ENCODE assay signal across 15 mouse cellular contexts in the genomic region with DNA sequence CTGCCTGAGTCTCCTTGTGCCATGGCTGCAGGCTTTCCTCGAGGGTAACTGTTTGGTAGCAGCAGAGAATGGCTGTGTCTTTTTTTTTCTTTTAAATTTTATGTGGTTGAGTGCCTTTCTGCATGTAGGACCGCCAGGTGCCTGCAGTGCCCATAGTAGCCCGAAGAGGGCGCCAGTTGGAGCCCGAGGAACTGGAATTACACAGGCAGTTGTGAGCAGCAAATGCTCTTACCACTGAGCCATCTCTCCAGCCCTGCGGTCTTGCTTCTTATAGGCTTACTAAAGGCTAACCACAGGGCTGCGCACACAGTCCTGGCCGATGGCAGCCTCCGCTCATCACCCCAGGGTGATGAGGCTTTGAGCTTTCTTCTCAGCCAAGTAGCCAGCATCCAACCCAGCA. TPM values are rescaled to one million over a fixed set of nuclear protein-coding genes. Genes with fewer than 3 reads are reported as not detected.
DNase-seq lines count a peak whose midpoint lies in the region; ATAC-seq and TF ChIP-seq lines count a peak whose summit lies in the region.
"Had no signal": no experiment of that assay in that cellular context is flagged by ENCODE, and none has a peak within 500 bp of the region (broad histone marks: within the 10 kb centered on the region; RNA-seq: fewer than 3 reads in every experiment).

No protein-coding gene starts in this region.

- no peaks in the 10 kb centered on the region for H3K36me3 ChIP-seq in liver, adult 2 months (ENCODE audit: control insufficient read depth, insufficient read depth, low read length)
- H3K36me3 ChIP-seq in liver, embryonic 12.5 days, result no peaks in the 10 kb centered on the region
- H3K36me3 ChIP-seq in splenic B cell, adult 2 months (ENCODE audit: control insufficient read depth, insufficient read depth, low read length, poor library complexity, severe bottlenecking), result no peaks in the 10 kb centered on the region
- H3K36me3 ChIP-seq: intestine, embryonic 15.5 days; midbrain, embryonic 15.5 days had no signal

- no peaks in the 10 kb centered on the region for H3K79me2 ChIP-seq in liver, adult 2 months (ENCODE audit: control insufficient read depth, insufficient read depth, low read length)

- peak; percentile 29; the same call in 1 of the 2 replicates for TF ChIP-seq CTCF in liver, adult 2 months (IDR thresholded peaks at IDR 0.05; ENCODE audit: low read depth, low read length)

- no peak for ATAC-seq in liver, embryonic 12.5 days
- no peak for ATAC-seq in frontal cortex, adult (ENCODE audit: low TSS enrichment)
- ATAC-seq: intestine, embryonic 15.5 days; midbrain, embryonic 15.5 days had no signal

- no peak overlapping the region for H3K27ac ChIP-seq in liver, adult 2 months (replicated peaks; ENCODE audit: insufficient read depth, low read depth, low read length)
- H3K27ac ChIP-seq in liver, embryonic 12.5 days, result no peak overlapping the region
- H3K27ac ChIP-seq: intestine, embryonic 15.5 days; left cerebral cortex, adult 2 months; midbrain, embryonic 15.5 days had no signal

- no peaks in the 10 kb centered on the region for H3K4me1 ChIP-seq in liver, adult 2 months (ENCODE audit: control insufficient read depth, insufficient read depth, low read length)
- 0 out of 2 replicates have a peak, but pooled peaks cover 9% of the 10 kb centered on the region for H3K4me1 ChIP-seq in liver, embryonic 12.5 days
- H3K4me1 ChIP-seq: midbrain, embryonic 15.5 days had no signal

- WGBS in liver, adult 2 months, result 77% methylated on average over 9 of the region's 9 CpGs
- 63% methylated on average over 9 of the region's 9 CpGs for WGBS in liver, embryonic 12.5 days (ENCODE audit: insufficient replicate concordance)

- no peaks in the 10 kb centered on the region for H3K27me3 ChIP-seq in liver, adult 2 months (ENCODE audit: control insufficient read depth, insufficient read depth, low read length)
- H3K27me3 ChIP-seq in liver, embryonic 12.5 days (replicated peaks), result no peaks in the 10 kb centered on the region
- no peaks in the 10 kb centered on the region for H3K27me3 ChIP-seq in splenic B cell, adult 2 months (ENCODE audit: control insufficient read depth, insufficient read depth, low read length, poor library complexity, severe bottlenecking)
- H3K27me3 ChIP-seq: intestine, embryonic 15.5 days; midbrain, embryonic 15.5 days had no signal

- DNase-seq in liver, adult 2 months (ENCODE audit: extremely low read depth, low read depth, low spot score), result no peak
- peak; percentile 42 to 49 for DNase-seq in CD8-positive naive resting alpha-beta T cell, adult 2 months (ENCODE audit: low read depth in 2 of 2, low spot score in 2 of 2)
- DNase-seq in ZHBTc4 (ENCODE audit: low read depth, low spot score), result peak; percentile 89
- peak; percentile 55 for DNase-seq in splenic B cell, adult 2 months (ENCODE audit: low read depth, low spot score)
- DNase-seq in kidney, postnatal 14 days, result no peak
- no peak for DNase-seq in adrenal gland, adult 8-10 months
- DNase-seq: gastrocnemius, postnatal 36 days; heart, postnatal 14 days had no signal

- H3K9me3 ChIP-seq in liver, embryonic 12.5 days (replicated peaks), result no peaks in the 10 kb centered on the region
- H3K9me3 ChIP-seq: intestine, embryonic 15.5 days; midbrain, embryonic 15.5 days had no signal

- H3K4me2 ChIP-seq in liver, embryonic 12.5 days, result no peak overlapping the region
- H3K4me2 ChIP-seq: intestine, embryonic 15.5 days; midbrain, embryonic 15.5 days had no signal

- no peak for TF ChIP-seq POLR2A in liver, adult 2 months (IDR thresholded peaks at IDR 0.05; ENCODE audit: extremely low read depth, insufficient read depth, low read length)

- no peak overlapping the region for H3K4me3 ChIP-seq in liver, adult 2 months (ENCODE audit: insufficient read depth, low read depth, low read length)
- H3K4me3 ChIP-seq in liver, embryonic 12.5 days, result no peak overlapping the region
- H3K4me3 ChIP-seq: intestine, embryonic 15.5 days; left cerebral cortex, adult 2 months; midbrain, embryonic 15.5 days had no signal

- no peak overlapping the region for H3K9ac ChIP-seq in liver, adult 2 months (ENCODE audit: low read depth, low read length)
- H3K9ac ChIP-seq in liver, embryonic 12.5 days, result no peak overlapping the region
- H3K9ac ChIP-seq: intestine, embryonic 15.5 days; midbrain, embryonic 15.5 days had no signal

RNA-seq across cellular contexts. Expression of a gene that starts 18.2 kb away (rescaled TPM):
- not detected in 2 replicates for total RNA-seq in liver, adult 2 months (2014; rRNA removed)
- not detected in 2 replicates for polyA plus RNA-seq in liver, adult 2 months (2012; rRNA removed)
- polyA plus RNA-seq in liver, embryonic 12.5 days (2016; fragmentation: Nextera tagmentation; extraction: Ambion mirVana), result not detected in 2 replicates
- not detected for total RNA-seq in adrenal gland, adult 8-10 months (2022)
- total RNA-seq: gastrocnemius, postnatal 36 days; heart, postnatal 14 days; left cerebral cortex, adult 2 months had no signal
- polyA plus RNA-seq: cortical plate, adult 2 months; intestine, embryonic 15.5 days; liver, embryonic 16.5 days; midbrain, embryonic 15.5 days had no signal

RNA-seq across cellular contexts. Expression of a gene that starts 18.3 kb away (rescaled TPM):
- total RNA-seq in liver, adult 2 months (2014; rRNA removed), result 1.2 and 1.3 TPM in 2 replicates
- 4.0 and 4.1 TPM in 2 replicates for polyA plus RNA-seq in liver, adult 2 months (2012; rRNA removed)
- 7.4 and 7.9 TPM in 2 replicates for polyA plus RNA-seq in liver, embryonic 12.5 days (2016; fragmentation: Nextera tagmentation; extraction: Ambion mirVana)
- total RNA-seq in adrenal gland, adult 8-10 months (2022), result 10 to 100 TPM; 23.9 to 40.4 (median 32.0) TPM

RNA-seq across cellular contexts. Expression of a gene that starts 20.9 kb away (rescaled TPM):
- not detected in 2 replicates for total RNA-seq in liver, adult 2 months (2014; rRNA removed)
- polyA plus RNA-seq in liver, adult 2 months (2012; rRNA removed), result not detected in 2 replicates
- polyA plus RNA-seq in liver, embryonic 12.5 days (2016; fragmentation: Nextera tagmentation; extraction: Ambion mirVana), result 0.67 and 0.68 TPM in 2 replicates
- under 1 TPM in 1 of 4 experiments, not detected in 3; 0.26 TPM for total RNA-seq in adrenal gland, adult 8-10 months (2022)
- total RNA-seq: gastrocnemius, postnatal 36 days; heart, postnatal 14 days; left cerebral cortex, adult 2 months had no signal
- polyA plus RNA-seq: liver, embryonic 16.5 days had no signal

RNA-seq across cellular contexts. Expression of a gene that starts 40.7 kb away (rescaled TPM):
- total RNA-seq in liver, adult 2 months (2014; rRNA removed), result 8.9 and 9.5 TPM in 2 replicates
- polyA plus RNA-seq in liver, adult 2 months (2012; rRNA removed), result 16.0 and 16.4 TPM in 2 replicates
- 112 and 114 TPM in 2 replicates for polyA plus RNA-seq in liver, embryonic 12.5 days (2016; fragmentation: Nextera tagmentation; extraction: Ambion mirVana)
- total RNA-seq in adrenal gland, adult 8-10 months (2022), result 100 to 1,000 TPM in 1 of 4 experiments, 10 to 100 TPM in 3; 55.1 to 168 (median 83.0) TPM

Comparison
In these comparisons a context has a peak if more than half of its experiments do, and no peak if none do; other contexts are left out.
1. DNase-seq: peak in CD8-positive naive resting alpha-beta T cell, adult 2 months (2 of 2), ZHBTc4 (single experiment) and splenic B cell, adult 2 months (single experiment); none in liver, adult 2 months (single experiment), kidney, postnatal 14 days (single experiment) and adrenal gland, adult 8-10 months (single experiment).
2. RNA of a gene that starts 18.3 kb away (total RNA-seq): 23.9 to 40.4 TPM in adrenal gland, adult 8-10 months; 1.2 to 1.3 TPM in liver, adult 2 months; every median in the first group is over 10 times any median in the second.